Mouse (Mus musculus): ENCODE results near the gene Chmp1a. TPM values are rescaled to one million over a fixed set of nuclear protein-coding genes. Genes with fewer than 3 reads are reported as not detected.
"Not testable (repeated sequence)": the region's sequence is repeated elsewhere in the genome, so short reads cannot be mapped to it uniquely, and the experiment has no call there.

Chmp1a gene
- total RNA-seq, 2 experiments from 2014 or later = 89.9 to 92.8 TPM

DNA sequence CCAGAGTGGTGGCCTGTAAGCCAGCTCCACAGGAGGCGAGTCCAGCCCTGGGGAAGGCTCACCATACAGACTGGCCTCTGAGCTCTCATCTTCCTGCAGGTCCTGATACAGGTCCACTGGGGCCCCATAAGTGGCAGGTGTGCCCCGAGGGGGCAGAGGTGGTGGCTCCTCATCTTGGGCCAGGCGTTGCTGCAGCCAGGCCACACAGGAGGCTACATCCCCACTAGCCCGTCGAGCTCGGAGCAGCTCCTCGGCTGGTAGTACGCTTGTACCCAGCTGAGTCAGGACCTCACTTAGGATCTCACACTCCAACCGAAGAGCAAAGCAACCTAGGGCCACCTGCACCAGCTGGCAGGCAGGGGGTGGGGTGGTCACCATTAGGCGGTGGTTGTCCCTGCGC is 21.2 kb upstream of the Chmp1a start:
- intact Hi-C loops (cut with DNase I) = no loop called here
- peak in 1 of 2 experiments; percentile 36 for DNase-seq (ENCODE audit: low spot score in 2 of 2)

DNA sequence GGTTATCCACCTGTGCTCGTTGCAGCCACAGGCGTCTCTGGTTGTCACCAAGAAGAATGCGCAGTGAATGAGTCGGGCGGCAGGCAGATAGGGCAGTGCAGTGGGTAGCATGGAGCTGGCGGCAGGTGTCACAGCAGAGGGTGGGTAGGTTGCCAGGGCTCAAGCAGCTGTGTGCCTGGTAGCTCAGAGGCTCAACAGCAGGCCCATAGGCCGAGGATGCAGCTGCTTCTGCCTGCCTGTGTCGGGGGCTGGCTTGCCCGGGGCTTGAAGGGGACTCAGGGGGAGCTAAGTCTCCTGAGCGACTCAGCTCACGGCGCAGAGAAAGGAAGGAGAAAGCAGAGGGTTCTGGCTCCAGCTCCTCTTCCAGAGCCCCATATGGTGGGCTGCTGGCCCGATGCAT is 20.7 kb upstream of the Chmp1a start:
- peak; percentile 35 to 39 for DNase-seq (ENCODE audit: low spot score in 2 of 2)

DNA sequence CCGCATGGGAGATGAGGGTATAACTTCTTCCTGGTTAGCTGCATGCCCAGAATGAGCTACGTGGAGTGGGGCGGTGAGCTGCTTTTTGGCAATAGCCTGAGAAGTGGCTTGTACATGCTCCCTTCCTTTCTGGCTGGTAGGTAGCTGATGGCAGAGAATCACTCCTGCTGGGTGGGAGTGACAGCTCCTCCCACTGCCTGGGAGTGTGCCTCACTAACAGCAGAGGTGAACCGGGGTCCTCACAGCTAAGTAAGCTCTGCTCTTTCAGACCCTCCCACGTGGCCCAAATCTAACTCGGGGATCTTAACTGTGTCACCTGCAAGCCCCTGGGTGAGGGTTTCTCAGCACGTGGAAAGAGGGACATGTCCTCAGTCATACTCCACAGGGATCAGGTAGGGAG is 20.0 kb upstream of the Chmp1a start:
- intact Hi-C loops (cut with DNase I) = no loop called here
- DNase-seq (ENCODE audit: low spot score in 2 of 2) = peak; percentile 38 to 67

More for the DNA sequence above, 20.7 kb upstream of the Chmp1a start:
- intact Hi-C loops (cut with DNase I) = no loop called here

DNA sequence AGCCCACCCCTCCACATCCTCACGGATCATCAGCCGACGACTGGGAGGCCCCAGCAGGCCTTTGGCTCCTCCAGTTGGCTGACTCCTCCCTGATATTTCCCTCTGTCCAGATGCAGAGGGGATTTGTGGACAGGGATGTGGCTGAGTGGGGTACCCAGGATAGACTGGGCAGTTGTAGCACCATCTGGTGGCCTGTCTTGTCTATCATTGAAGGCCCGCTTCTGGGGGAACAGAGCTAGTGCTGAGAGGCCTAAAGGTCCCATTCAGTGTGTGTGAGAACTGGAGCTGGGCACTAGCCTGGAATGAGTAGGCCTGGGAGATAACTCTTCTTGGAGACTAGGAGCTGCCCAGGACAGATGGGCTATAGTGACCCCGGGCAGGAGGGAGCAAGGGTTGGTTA is 19.2 kb upstream of the Chmp1a start:
- DNase-seq (ENCODE audit: low spot score in 2 of 2) = peak in 1 of 2 experiments; percentile 48

DNA sequence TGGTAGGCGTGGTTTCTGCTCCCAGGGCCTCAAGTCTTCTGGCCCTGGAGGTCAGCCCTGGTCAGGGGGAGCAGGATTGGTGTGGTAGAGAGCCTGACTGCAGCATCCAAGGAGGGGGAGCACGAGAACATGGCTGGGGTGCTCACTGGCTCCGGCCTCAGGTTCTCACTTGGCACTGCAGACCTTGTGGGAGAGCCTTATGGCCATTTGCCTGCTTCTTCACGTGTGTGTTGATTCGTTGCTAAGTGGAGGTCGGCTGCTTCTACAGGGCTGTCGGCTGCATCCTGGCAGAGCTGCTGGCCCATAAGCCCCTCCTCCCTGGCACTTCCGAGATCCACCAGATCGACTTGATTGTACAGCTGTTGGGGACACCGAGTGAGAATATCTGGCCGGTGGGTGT is 17.8 kb upstream of the Chmp1a start:
- intact Hi-C loops (cut with DNase I) = not testable (repeated sequence)

More for the DNA sequence above, 19.2 kb upstream of the Chmp1a start:
- intact Hi-C loops (cut with DNase I) = no loop called here

DNA sequence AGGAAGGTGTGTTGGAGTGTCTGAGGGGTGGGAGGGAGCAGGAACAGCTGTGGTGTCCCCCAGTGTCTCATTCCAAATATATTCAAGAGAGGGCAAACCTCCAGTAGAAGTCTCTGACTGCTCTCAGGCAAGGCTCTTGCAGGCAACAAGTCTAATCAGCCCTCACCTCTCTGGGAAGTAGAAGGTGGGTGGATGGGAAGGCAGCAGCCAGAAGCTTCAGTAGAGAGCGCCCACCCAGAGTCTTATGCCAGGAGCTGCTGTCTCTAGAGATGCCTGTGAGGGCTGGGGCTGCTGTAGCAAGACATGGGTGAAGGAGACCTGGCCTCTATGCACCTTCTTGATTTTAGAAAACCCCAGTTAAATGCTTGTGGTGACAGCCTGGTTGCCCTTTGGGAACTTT is 15.9 kb upstream of the Chmp1a start:
- intact Hi-C loops (cut with DNase I) = no loop called here
- peak; percentile 39 to 67 for DNase-seq (ENCODE audit: low spot score in 2 of 2)

More for the DNA sequence above, 17.8 kb upstream of the Chmp1a start:
- not testable (repeated sequence) for DNase-seq (ENCODE audit: low spot score in 2 of 2)

DNA sequence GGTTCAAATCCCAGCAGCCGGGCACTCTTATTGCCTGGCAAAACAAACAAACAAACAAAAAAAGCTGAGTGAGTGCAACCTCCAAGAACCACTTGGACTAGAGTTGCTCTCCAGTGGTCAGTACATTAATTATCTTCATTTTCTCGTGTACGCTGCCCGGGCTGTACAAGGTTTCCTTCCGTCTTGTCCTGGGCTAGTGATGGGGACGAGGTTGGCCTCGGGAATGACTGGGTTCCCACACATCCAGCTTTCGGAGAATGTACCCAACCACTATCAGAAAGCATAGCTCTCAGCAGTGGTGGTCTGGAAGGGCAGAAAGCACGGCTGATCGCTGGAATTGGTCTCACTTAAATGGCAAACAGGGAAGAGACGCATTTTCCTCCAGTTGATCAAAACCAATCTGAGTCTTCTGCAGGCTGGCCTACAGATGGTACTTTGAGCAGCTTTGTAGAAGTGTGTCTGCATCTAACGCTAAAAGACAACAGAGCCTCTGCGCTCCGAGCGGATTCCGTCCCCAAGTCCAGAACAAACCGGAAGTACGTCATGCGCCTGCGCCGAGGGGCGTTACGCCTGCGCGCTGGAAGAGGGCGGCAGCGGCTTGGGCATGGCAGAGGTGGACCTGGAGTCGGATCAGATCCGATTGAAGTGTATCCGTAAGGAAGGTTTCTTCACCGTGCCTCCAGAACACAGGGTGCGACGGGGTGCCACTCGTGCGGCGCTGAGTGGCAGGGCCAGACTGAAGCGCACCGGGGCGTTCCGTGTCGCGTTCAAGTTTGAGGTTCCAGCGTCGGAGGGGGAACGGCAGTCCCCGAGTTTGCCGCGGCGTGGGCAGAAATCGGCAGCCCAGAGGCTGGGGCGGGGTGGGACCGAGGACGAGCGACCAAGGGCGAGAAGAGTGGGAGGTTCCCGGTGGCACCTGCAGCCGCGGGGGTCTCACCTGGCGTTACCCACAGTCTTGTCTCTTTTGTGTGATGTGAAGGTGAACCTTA is 12.0 kb upstream of the Chmp1a start, which contains the start of gene Cdk10:
Cdk10 (plus strand) TSS at position 565 of the 989 bp plus-strand sequence.
- intact Hi-C loops (cut with DNase I) = loop anchor here (1.0 kb wide), 1 partner anchor 11 kb away; no protein-coding TSS in a partner anchor
- DNase-seq (ENCODE audit: low spot score in 2 of 2) = peak; percentile 93 to 97

DNA sequence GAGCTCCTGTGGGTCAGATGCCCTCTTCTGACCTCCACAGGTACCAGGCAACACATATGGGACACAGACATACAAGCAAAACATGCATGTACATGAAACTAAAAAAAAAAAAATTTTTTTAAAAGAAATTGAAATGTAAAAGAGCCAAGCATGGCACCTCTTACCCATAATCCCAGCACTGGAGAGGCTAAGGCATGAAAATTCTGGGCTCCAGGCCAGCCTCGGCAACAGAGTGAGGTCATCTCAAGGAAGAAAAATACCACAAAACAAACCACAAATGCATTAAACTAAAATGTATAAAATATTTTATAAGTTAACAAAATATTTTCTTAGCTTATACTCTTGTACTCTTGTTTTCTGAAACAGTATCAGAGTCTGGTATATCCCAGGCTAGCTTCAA is 8.4 kb upstream of the Chmp1a start:
- intact Hi-C loops (cut with DNase I) = no loop called here
- no peak for DNase-seq (ENCODE audit: low spot score in 2 of 2)

DNA sequence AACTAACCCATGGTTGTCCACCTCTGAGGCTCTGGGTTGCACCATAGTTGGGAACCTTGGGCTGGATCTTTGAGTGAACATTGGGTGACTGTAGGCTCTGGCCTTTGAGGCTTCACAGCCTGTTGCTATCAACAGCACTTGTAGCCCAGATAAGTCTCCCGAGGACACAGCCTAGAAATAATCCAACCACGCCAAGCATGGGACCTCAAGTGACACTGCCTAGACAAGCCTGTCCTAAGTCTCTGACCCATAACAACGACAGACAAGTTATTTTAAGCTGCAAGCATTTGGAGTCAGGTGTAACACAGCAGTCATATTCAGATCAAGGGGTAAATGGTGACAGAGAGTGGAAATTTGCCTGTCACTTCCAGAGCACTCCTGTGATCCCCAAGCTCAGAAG is 2.9 kb upstream of the Chmp1a start:
- intact Hi-C loops (cut with DNase I) = no loop called here
- no peak for DNase-seq (ENCODE audit: low spot score in 2 of 2)

DNA sequence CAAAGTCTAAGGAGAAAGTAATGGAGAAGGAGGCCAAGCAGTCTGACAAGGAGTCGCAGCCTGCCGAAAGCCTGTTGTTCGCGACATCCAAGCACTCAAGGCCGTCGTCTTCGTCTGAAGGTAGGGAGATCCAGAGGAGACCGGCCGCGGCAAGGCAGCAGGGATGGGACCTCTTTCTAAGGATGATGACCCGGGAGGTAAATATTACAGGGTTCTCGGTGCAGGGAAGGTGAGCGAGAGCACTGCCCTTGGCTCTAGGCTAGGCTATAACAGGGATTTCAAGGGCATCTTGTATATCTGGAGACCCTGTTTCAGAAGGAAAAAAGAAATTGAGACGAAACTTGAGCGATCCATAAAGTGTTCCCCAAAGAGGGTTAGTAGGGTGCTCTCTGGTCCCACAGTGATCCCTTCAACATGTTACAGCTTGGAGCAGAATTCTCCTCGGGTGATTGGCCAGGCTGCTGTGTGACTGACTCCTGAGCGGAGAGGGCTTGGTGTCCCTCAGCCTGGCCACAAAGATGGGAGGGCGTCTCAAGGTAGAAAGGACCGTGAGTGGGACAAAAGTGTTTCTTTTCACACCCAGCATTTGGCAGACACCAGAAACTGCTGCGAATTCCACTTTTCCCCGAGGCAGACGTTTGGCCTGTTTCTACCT is 682 bp upstream of the Chmp1a start:
- peak in 1 of 2 experiments; percentile 31 for DNase-seq (ENCODE audit: low spot score in 2 of 2)
- intact Hi-C loops (cut with DNase I) = loop anchor here (1.0 kb wide), 1 partner anchor 11 kb away; the partner anchor contains the start of gene Cdk10

DNA sequence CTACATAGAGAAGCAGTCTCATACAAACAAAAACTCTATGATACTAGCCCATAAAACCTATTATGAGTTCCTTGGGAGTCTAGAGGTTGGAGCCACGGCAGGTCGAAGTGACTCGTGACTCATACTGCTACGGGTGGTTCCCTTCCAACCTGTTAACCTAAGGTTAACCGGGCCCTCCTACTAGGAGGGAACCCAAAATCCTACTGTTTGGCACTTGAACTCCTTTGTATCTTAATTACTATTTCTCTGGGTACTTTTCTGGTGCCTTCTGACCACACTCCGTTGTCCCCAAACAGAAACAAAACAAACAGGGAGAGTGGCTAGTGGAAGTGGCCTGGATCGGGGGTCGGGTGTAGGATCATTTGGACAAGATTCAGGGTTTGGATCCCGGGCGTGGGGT is 687 bp downstream of the Chmp1a start:
- DNase-seq (ENCODE audit: low spot score in 2 of 2) = no peak
- intact Hi-C loops (cut with DNase I) = no loop called here

DNA sequence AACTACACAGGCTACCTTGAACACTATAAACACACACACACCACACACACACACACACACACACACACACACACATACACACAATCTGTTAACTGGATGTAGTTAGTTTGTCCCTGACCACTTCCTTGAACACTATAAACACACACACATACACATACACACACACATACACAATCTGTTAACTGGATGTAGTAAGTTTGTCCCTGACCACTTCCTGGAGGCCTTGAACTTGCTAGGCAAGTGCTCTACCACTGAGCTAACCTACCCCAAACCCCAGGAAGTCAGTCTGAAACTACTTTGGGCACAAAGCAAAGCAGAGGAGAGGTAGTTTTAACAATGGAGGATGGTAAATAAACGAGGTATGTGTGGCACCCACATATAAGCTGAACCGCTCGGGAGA is 9.0 kb downstream of the Chmp1a start:
- intact Hi-C loops (cut with DNase I) = loop anchor here (2.0 to 5.0 kb wide), 3 partner anchors 66 to 366 kb away; no protein-coding TSS in a partner anchor
- no peak for DNase-seq (ENCODE audit: low spot score in 2 of 2)

DNA sequence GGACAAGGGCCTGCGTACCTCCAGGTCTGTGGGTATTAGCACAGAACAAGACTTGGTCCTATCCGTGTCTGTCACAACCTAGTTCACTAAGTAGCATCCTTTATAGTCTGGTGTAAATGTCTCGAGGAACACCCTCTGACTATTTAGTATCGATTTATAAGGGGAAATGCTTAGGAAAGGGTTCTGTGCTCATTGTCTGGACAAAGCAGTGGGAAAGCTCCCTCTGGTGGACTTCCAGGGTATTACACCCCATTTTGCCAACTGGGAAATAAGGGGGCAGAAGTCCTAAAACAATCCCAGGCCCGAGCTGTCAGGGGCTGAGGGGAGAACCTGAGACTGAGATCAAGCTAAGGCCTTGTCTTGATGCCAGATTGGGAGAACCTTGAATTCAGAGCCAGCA is 10.3 kb downstream of the Chmp1a start:
- intact Hi-C loops (cut with DNase I) = loop anchor here (2.0 to 5.0 kb wide), 3 partner anchors 65 to 365 kb away; no protein-coding TSS in a partner anchor
- peak; percentile 72 to 76 for DNase-seq (ENCODE audit: low spot score in 2 of 2)

DNA sequence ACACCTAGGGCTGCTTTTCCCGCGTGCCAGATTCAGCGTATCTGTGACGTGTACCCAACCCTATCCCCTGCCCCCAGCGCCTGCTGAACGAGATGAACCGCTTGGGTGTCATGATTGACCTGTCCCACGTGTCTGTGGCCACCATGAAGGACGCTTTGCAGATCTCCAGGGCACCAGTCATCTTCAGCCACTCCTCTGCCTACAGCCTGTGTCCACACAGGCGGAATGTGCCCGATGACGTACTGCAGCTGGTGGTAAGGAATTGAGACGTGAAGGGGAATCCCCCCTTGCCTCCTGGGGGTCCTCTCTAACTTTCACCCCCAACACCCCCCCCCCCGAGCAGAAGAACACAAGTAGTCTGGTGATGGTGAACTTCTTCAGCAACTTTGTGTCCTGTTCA is 12.7 kb downstream of the Chmp1a start:
- no peak for DNase-seq (ENCODE audit: low spot score in 2 of 2)
- intact Hi-C loops (cut with DNase I) = loop anchor here (5.0 to 10.0 kb wide), 3 partner anchors 63 to 363 kb away; no protein-coding TSS in a partner anchor

DNA sequence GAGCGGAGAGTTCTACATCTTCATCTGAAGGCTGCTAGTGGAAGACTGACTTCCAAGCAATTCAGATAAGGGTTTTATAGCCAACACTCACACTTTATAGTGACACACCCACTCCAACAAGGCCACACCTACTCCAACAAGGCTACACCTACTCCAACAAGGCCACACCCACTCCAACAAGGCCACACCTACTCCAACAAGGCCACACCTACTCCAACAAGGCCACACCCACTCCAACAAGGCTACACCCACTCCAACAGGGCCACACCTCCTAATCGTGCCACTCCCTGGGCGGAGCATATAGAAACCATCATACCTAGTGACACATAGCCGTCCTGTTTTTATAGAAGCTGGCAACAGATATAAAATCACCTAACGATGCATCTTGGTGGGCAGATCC is 15.5 kb downstream of the Chmp1a start:
- not testable (repeated sequence) for DNase-seq (ENCODE audit: low spot score in 2 of 2)
- intact Hi-C loops (cut with DNase I) = loop anchor here (10.0 kb wide), 1 partner anchor 312 kb away; no protein-coding TSS in a partner anchor

DNA sequence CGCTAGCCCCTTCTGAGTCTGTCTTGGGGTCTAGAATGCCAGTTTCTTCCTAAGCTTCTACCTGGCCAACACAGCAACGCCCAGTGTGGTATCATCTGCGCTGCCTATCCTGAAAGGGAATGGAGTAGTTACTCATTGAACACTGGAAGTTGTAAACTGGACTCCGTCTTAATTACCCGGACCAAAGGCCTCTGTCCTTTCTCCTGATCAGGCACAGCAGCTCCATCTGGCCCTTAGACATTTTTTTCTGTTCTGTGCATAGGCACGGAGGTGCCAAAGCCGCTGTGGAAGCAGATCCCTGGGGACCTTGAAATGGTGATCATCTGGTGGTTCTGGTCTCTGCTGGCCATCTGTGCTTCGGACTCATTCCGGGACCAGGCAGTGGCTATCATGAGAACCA is 18.8 kb downstream of the Chmp1a start:
- no peak for DNase-seq (ENCODE audit: low spot score in 2 of 2)
- intact Hi-C loops (cut with DNase I) = loop anchor here (5.0 to 10.0 kb wide), 2 partner anchors 309 to 361 kb away; no protein-coding TSS in a partner anchor

DNA sequence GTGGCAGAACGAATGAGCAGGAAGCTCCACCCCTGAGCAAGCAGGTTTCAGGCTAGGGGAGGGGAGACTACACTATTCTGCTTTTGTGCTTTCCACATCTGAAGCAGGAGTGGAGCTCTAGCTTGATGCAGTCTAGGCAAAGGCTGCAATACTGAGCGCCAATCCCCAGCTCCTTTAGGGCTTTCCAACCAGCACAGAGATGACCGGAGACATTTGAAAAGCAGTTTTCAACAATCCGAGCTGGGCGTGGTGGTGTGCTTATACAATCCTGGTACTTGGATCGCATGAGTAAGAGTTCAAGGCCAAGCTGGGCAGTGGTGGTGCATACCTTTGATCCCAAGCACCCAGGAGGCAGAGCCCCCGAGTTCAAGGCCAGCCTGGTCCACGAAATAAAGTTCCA is 20.7 kb downstream of the Chmp1a start:
- intact Hi-C loops (cut with DNase I) = loop anchor here (5.0 to 10.0 kb wide), 2 partner anchors 307 to 360 kb away; no protein-coding TSS in a partner anchor
- DNase-seq (ENCODE audit: low spot score in 2 of 2) = no peak

DNA sequence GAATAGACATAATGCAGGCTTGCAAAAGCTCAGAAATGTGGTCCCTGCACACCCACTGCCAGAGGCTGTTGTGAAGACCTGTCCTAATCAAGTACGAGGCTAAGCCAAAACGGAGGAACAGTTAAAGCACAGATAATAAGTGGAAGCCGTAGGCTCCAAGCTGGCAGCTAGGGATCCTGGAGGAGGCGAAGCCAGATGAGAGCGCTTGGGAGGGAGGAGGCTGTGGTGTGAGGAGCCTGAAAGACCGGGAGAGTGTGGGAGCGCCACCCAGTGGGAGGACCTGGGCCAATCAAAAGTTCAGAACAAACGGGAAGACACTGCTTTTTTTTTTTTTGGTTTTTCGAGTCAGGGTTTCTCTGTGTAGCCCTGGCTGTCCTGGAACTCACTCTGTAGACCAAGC is 21.9 kb downstream of the Chmp1a start:
- intact Hi-C loops (cut with DNase I) = loop anchor here (5.0 to 10.0 kb wide), 2 partner anchors 306 to 358 kb away; no protein-coding TSS in a partner anchor
- DNase-seq (ENCODE audit: low spot score in 2 of 2) = peak; percentile 77 to 87

DNA sequence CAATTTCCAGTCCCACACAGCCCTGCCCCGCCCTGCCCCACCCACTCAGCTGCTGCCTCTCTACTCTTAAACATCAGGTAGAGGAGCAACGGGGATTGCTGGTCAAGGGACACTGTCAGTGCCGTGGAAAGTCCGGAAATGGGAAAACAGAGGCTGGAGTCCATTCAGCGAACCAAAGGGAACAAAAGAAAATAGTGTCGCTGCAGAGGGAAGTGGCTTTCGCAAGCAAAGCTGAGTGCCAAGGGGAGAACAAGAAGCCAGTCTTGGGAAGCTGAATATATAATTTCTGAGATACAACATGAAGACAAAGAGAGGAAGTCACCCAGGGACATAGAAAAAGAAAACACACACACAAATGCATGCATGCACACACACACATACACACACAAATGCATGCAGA is 23.7 kb downstream of the Chmp1a start:
- intact Hi-C loops (cut with DNase I) = no loop called here
- DNase-seq (ENCODE audit: low spot score in 2 of 2) = no peak

DNA sequence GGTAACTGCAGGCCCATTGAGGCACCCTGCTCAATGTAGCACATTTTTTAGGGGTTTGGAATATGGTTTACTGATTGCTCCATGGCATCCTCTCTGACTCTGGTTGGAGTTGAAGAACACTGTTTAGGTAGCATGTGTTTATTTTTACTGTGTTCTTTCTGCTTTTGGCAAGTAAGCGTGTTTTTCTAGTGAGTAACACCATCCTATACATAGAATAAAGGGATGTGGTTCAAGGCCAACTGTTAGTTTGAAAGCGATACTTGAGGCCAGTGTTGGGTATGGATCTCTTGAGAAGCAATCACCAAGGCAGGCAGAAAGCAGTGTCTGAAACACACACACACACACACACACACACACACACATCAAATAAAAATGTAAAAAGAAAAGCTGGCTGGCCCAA is 24.6 kb downstream of the Chmp1a start:
- intact Hi-C loops (cut with DNase I) = no loop called here
- DNase-seq (ENCODE audit: low spot score in 2 of 2) = no peak
